Mouse (Mus musculus): ENCODE data around the gene Rad9a. TPM values are rescaled to one million over a fixed set of nuclear protein-coding genes. Genes with fewer than 3 reads are reported as not detected.

Gene Rad9a
- polyA plus RNA-seq, 1 experiment, result 23.2 TPM

GRCm38 (mm10) chr19:4193129-4193528 is 8.3 kb downstream of the Rad9a start:
- DNase-seq (ENCODE audit: low spot score), result no peak

- DNase-seq (ENCODE audit: low spot score), result no peak
Observed at GRCm38 (mm10) chr19:4192251-4192985, 9.0 kb downstream of the Rad9a start.

GRCm38 (mm10) chr19:4191528-4192250 is 9.8 kb downstream of the Rad9a start, which contains the start of gene Ppp1ca:
Ppp1ca (plus strand) TSS chr19:4192065.
- peak; percentile 94 for DNase-seq (ENCODE audit: low spot score)

GRCm38 (mm10) chr19:4190831-4191334 is 10.6 kb downstream of the Rad9a start, which contains the start of gene Tbc1d10c:
Tbc1d10c (minus strand) TSS chr19:4191284.
- no peak for DNase-seq (ENCODE audit: low spot score)

- no peak for DNase-seq (ENCODE audit: low spot score)
Observed at GRCm38 (mm10) chr19:4189051-4189620, 12.3 kb downstream of the Rad9a start.

GRCm38 (mm10) chr19:4187303-4187702 is 14.2 kb downstream of the Rad9a start:
- no peak for DNase-seq (ENCODE audit: low spot score)

GRCm38 (mm10) chr19:4184976-4185975 is 16.2 kb downstream of the Rad9a start:
- no peak for DNase-seq (ENCODE audit: low spot score)

GRCm38 (mm10) chr19:4183689-4184088 is 17.8 kb downstream of the Rad9a start:
- DNase-seq (ENCODE audit: low spot score), result no peak

GRCm38 (mm10) chr19:4181892-4182291 is 19.6 kb downstream of the Rad9a start:
- DNase-seq (ENCODE audit: low spot score), result no peak

GRCm38 (mm10) chr19:4180411-4180810 is 21.1 kb downstream of the Rad9a start:
- DNase-seq (ENCODE audit: low spot score), result no peak

- DNase-seq (ENCODE audit: low spot score), result no peak
Observed at GRCm38 (mm10) chr19:4175368-4175947, 26.0 kb downstream of the Rad9a start, which contains the start of gene Carns1. Carns1 (minus strand) TSS chr19:4175479.

GRCm38 (mm10) chr19:4172925-4173324 is 28.5 kb downstream of the Rad9a start:
- no peak for DNase-seq (ENCODE audit: low spot score)

GRCm38 (mm10) chr19:4171393-4172290 is 29.8 kb downstream of the Rad9a start:
- DNase-seq (ENCODE audit: low spot score), result no peak

- no peak for DNase-seq (ENCODE audit: low spot score)
Observed at GRCm38 (mm10) chr19:4170723-4171392, 30.6 kb downstream of the Rad9a start.

- no peak for DNase-seq (ENCODE audit: low spot score)
Observed at GRCm38 (mm10) chr19:4169810-4170209, 31.7 kb downstream of the Rad9a start.

GRCm38 (mm10) chr19:4169378-4169784 is 32.1 kb downstream of the Rad9a start:
- peak; percentile 96 for DNase-seq (ENCODE audit: low spot score)

GRCm38 (mm10) chr19:4166678-4167476 is 34.6 kb downstream of the Rad9a start:
- no peak for DNase-seq (ENCODE audit: low spot score)

GRCm38 (mm10) chr19:4164721-4165120 is 36.7 kb downstream of the Rad9a start:
- no peak for DNase-seq (ENCODE audit: low spot score)
